Mouse (Mus musculus) neural tube, embryonic 11.5 days (tissue): Measurements from ENCODE around the gene Pjvk. TPM values are rescaled to one million over a fixed set of nuclear protein-coding genes. Genes with fewer than 3 reads are reported as not detected.

ENCODE experiments used
- polyA plus RNA-seq: library from polyadenylated mRNA; unstranded; fragments of >200 nt; fragmentation: Nextera tagmentation; extraction: Ambion mirVana; gene quantifications from 2 replicates; pipeline ENCODE4 v1.2.1, GENCODE M21; 2014

The Pjvk gene
- polyA plus RNA-seq, 1 experiment from 2014 or later, result 0.50 TPM

Other genes starting within 250 kb of the Pjvk start
- gene Osbpl6, start 242.0 kb upstream of the Pjvk start, polyA plus RNA-seq, result 18.9 and 20.3 TPM in 2 replicates
- 88.6 and 91.3 TPM in 2 replicates for gene Prkra, start 461 bp upstream of the Pjvk start, polyA plus RNA-seq
- 19.9 and 23.0 TPM in 2 replicates for gene Fkbp7, start 24.6 kb downstream of the Pjvk start, polyA plus RNA-seq
- 13.9 and 14.1 TPM in 2 replicates for gene Plekha3, start 26.8 kb downstream of the Pjvk start, polyA plus RNA-seq